Mouse (Mus musculus): Measurements from ENCODE around the gene Eid2b. TPM values are rescaled to one million over a fixed set of nuclear protein-coding genes. Genes with fewer than 3 reads are reported as not detected.
A peak's percentile ranks its signal among the peaks of the same experiment; 100 is the strongest.

Eid2b gene
- polyA plus RNA-seq, 1 experiment from 2014 or later: 33.9 TPM

GRCm38 (mm10) chr7:28267129-28268041 lies 10.2 kb upstream of the Eid2b start, which contains the start of gene Eid2:
Eid2 (plus strand) TSS chr7:28267881.
- 6% methylated on average over 56 of the region's 57 CpGs for WGBS
- ATAC-seq (ENCODE audit: low read depth): peak; percentile 94
- Histone ChIP-seq H3K27ac (ENCODE audit: low read depth, low read length) (peak within 1 kb of the TSS; percentile 91), H3K4me3 (ENCODE audit: low read depth, low read length) (peak within 1 kb of the TSS; percentile 90), H3K9me3 (ENCODE audit: control insufficient read depth, low read length) (no peaks in the 10 kb centered on the region), H3K4me1 (ENCODE audit: control insufficient read depth, insufficient read depth, low read length) (no peaks in the 10 kb centered on the region), H3K36me3 (ENCODE audit: control insufficient read depth, insufficient read depth, low read length) (no peaks in the 10 kb centered on the region; the same call in 1 of the 2 replicates), H3K27me3 (ENCODE audit: control insufficient read depth, insufficient read depth, low read length) (no peaks in the 10 kb centered on the region), H3K9ac (replicated peaks; ENCODE audit: low read depth, low read length) (peak within 1 kb of the TSS; percentile 99), H3K4me2 (ENCODE audit: low read depth, low read length) (peak within 1 kb of the TSS; percentile 80)

GRCm38 (mm10) chr7:28268042-28268531 lies 9.5 kb upstream of the Eid2b start:
- peak overlapping the region; percentile 90 for H3K4me3 ChIP-seq (ENCODE audit: low read depth, low read length)
- H3K4me1 ChIP-seq (ENCODE audit: control insufficient read depth, insufficient read depth, low read length): no peaks in the 10 kb centered on the region
- H3K27ac ChIP-seq (ENCODE audit: low read depth, low read length): peak overlapping the region; percentile 91
- WGBS: under 1% methylated on average over 35 of the region's 62 CpGs
- H3K9ac ChIP-seq (replicated peaks; ENCODE audit: low read depth, low read length): peak overlapping the region; percentile 99
- H3K4me2 ChIP-seq (ENCODE audit: low read depth, low read length): peak overlapping the region; percentile 80
- ATAC-seq (ENCODE audit: low read depth): peak; percentile 73
- H3K9me3 ChIP-seq (ENCODE audit: control insufficient read depth, low read length): no peaks in the 10 kb centered on the region
- H3K36me3 ChIP-seq (ENCODE audit: control insufficient read depth, insufficient read depth, low read length): peaks cover 2% of the 10 kb centered on the region; the same call in 1 of the 2 replicates
- no peaks in the 10 kb centered on the region for H3K27me3 ChIP-seq (ENCODE audit: control insufficient read depth, insufficient read depth, low read length)

- Histone ChIP-seq H3K4me1 (ENCODE audit: control insufficient read depth, insufficient read depth, low read length) (no peaks in the 10 kb centered on the region), H3K27ac (ENCODE audit: low read depth, low read length) (peak overlapping the region; percentile 91), H3K36me3 (ENCODE audit: control insufficient read depth, insufficient read depth, low read length) (peaks cover 4% of the 10 kb centered on the region; the same call in 1 of the 2 replicates), H3K9me3 (ENCODE audit: control insufficient read depth, low read length) (no peaks in the 10 kb centered on the region), H3K4me2 (ENCODE audit: low read depth, low read length) (peak overlapping the region; percentile 80), H3K9ac (replicated peaks; ENCODE audit: low read depth, low read length) (peak overlapping the region; percentile 99), H3K27me3 (ENCODE audit: control insufficient read depth, insufficient read depth, low read length) (no peaks in the 10 kb centered on the region), H3K4me3 (ENCODE audit: low read depth, low read length) (peak overlapping the region; percentile 90)
- ATAC-seq (ENCODE audit: low read depth): no peak
- 28% methylated on average over 16 of the region's 16 CpGs for WGBS
These were observed 9.0 kb upstream of the Eid2b start for GRCm38 (mm10) chr7:28268576-28268975.

GRCm38 (mm10) chr7:28269355-28269754 lies 8.2 kb upstream of the Eid2b start:
- no peaks in the 10 kb centered on the region for H3K9me3 ChIP-seq (ENCODE audit: control insufficient read depth, low read length)
- peak overlapping the region; percentile 90; the same call in 1 of the 2 replicates for H3K4me3 ChIP-seq (ENCODE audit: low read depth, low read length)
- no peak overlapping the region for H3K27ac ChIP-seq (ENCODE audit: low read depth, low read length)
- H3K9ac ChIP-seq (replicated peaks; ENCODE audit: low read depth, low read length): no peak overlapping the region
- H3K36me3 ChIP-seq (ENCODE audit: control insufficient read depth, insufficient read depth, low read length): peaks cover 4% of the 10 kb centered on the region; the same call in 1 of the 2 replicates
- H3K27me3 ChIP-seq (ENCODE audit: control insufficient read depth, insufficient read depth, low read length): no peaks in the 10 kb centered on the region
- 94% methylated on average over 12 of the region's 12 CpGs for WGBS
- no peak for ATAC-seq (ENCODE audit: low read depth)
- H3K4me1 ChIP-seq (ENCODE audit: control insufficient read depth, insufficient read depth, low read length): no peaks in the 10 kb centered on the region
- H3K4me2 ChIP-seq (ENCODE audit: low read depth, low read length): peak overlapping the region; percentile 80; the same call in 1 of the 2 replicates

GRCm38 (mm10) chr7:28271761-28272160 lies 5.8 kb upstream of the Eid2b start:
- Histone ChIP-seq H3K4me1 (ENCODE audit: control insufficient read depth, insufficient read depth, low read length) (no peaks in the 10 kb centered on the region), H3K9me3 (ENCODE audit: control insufficient read depth, low read length) (no peaks in the 10 kb centered on the region), H3K4me3 (ENCODE audit: low read depth, low read length) (no peak overlapping the region), H3K36me3 (ENCODE audit: control insufficient read depth, insufficient read depth, low read length) (peaks cover 4% of the 10 kb centered on the region; the same call in 1 of the 2 replicates), H3K9ac (replicated peaks; ENCODE audit: low read depth, low read length) (no peak overlapping the region), H3K27ac (ENCODE audit: low read depth, low read length) (no peak overlapping the region), H3K27me3 (ENCODE audit: control insufficient read depth, insufficient read depth, low read length) (no peaks in the 10 kb centered on the region), H3K4me2 (ENCODE audit: low read depth, low read length) (no peak overlapping the region)
- WGBS: 76% methylated on average over 3 of the region's 3 CpGs
- ATAC-seq (ENCODE audit: low read depth): no peak

- no peak overlapping the region for H3K27ac ChIP-seq (ENCODE audit: low read depth, low read length)
- no peaks in the 10 kb centered on the region for H3K9me3 ChIP-seq (ENCODE audit: control insufficient read depth, low read length)
- peaks cover 4% of the 10 kb centered on the region; the same call in 1 of the 2 replicates for H3K36me3 ChIP-seq (ENCODE audit: control insufficient read depth, insufficient read depth, low read length)
- no peaks in the 10 kb centered on the region for H3K27me3 ChIP-seq (ENCODE audit: control insufficient read depth, insufficient read depth, low read length)
- H3K4me1 ChIP-seq (ENCODE audit: control insufficient read depth, insufficient read depth, low read length): 0 out of 2 replicates have a peak, but pooled peaks cover 7% of the 10 kb centered on the region
- no peak for ATAC-seq (ENCODE audit: low read depth)
- no peak overlapping the region; the same call in 1 of the 2 replicates for H3K4me3 ChIP-seq (ENCODE audit: low read depth, low read length)
- H3K4me2 ChIP-seq (ENCODE audit: low read depth, low read length): no peak overlapping the region
- no peak overlapping the region for H3K9ac ChIP-seq (replicated peaks; ENCODE audit: low read depth, low read length)
- 61% methylated on average over 8 of the region's 8 CpGs for WGBS
These were observed 313 bp upstream of the Eid2b start for GRCm38 (mm10) chr7:28277237-28277614.

- no peaks in the 10 kb centered on the region for H3K27me3 ChIP-seq (ENCODE audit: control insufficient read depth, insufficient read depth, low read length)
- peak overlapping the region; percentile 71 for H3K4me3 ChIP-seq (ENCODE audit: low read depth, low read length)
- no peaks in the 10 kb centered on the region for H3K36me3 ChIP-seq (ENCODE audit: control insufficient read depth, insufficient read depth, low read length)
- peak overlapping the region; percentile 84; the same call in 1 of the 2 replicates for H3K27ac ChIP-seq (ENCODE audit: low read depth, low read length)
- 0 out of 2 replicates have a peak, but pooled peaks have one; percentile 10 for ATAC-seq (ENCODE audit: low read depth)
- peak overlapping the region; percentile 85 for H3K4me2 ChIP-seq (ENCODE audit: low read depth, low read length)
- 0 out of 2 replicates have a peak, but pooled peaks cover 7% of the 10 kb centered on the region for H3K4me1 ChIP-seq (ENCODE audit: control insufficient read depth, insufficient read depth, low read length)
- WGBS: 80% methylated on average over 7 of the region's 7 CpGs
- H3K9me3 ChIP-seq (ENCODE audit: control insufficient read depth, low read length): no peaks in the 10 kb centered on the region
- H3K9ac ChIP-seq (replicated peaks; ENCODE audit: low read depth, low read length): peak overlapping the region; percentile 94
These were observed 727 bp downstream of the Eid2b start for GRCm38 (mm10) chr7:28278279-28278652.

- no peaks in the 10 kb centered on the region for H3K9me3 ChIP-seq (ENCODE audit: control insufficient read depth, low read length)
- no peak for ATAC-seq (ENCODE audit: low read depth)
- 0 out of 2 replicates have a peak, but pooled peaks cover 7% of the 10 kb centered on the region for H3K4me1 ChIP-seq (ENCODE audit: control insufficient read depth, insufficient read depth, low read length)
- no peaks in the 10 kb centered on the region for H3K27me3 ChIP-seq (ENCODE audit: control insufficient read depth, insufficient read depth, low read length)
- H3K27ac ChIP-seq (ENCODE audit: low read depth, low read length): no peak overlapping the region
- no peak overlapping the region for H3K9ac ChIP-seq (replicated peaks; ENCODE audit: low read depth, low read length)
- no peaks in the 10 kb centered on the region for H3K36me3 ChIP-seq (ENCODE audit: control insufficient read depth, insufficient read depth, low read length)
- no peak overlapping the region for H3K4me3 ChIP-seq (ENCODE audit: low read depth, low read length)
- H3K4me2 ChIP-seq (ENCODE audit: low read depth, low read length): no peak overlapping the region
- WGBS: 87% methylated on average over 7 of the region's 7 CpGs
These were observed 3.1 kb downstream of the Eid2b start for GRCm38 (mm10) chr7:28280630-28281029.
